In the genomic region with DNA sequence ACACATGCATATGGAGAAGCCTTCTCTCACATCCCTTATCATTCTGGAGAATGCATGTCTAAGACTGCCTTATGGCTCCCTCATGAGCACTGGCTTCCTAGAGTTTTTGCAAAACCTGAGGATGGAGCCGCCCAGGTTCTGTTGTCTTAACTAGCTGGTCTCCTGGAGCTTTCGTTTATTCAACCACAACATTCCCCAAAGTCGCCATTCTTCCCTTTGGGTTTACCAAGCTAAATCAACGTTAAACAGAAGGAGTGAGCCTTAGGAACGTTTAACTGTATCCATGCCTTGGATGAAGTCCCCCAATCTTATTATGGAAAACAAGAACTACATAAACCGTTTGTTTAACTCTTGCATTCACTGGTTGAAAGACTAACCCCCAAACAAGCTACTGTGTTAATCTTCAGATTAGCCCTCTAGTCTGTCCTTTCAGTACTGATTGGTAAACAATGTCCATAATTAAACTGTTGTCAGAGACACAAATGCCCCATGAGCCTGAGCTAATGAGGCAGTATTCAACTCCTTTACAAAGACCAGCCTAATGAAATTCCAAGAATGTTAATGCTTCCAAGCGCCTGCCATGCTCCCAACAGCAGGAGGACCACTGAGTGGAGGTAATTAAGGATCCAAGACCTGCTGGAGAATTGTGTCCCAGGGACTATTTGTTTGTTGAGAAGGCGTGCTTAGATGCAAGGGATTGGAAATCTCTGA, we compare ENCODE assay signal across 19 mouse cellular contexts.
DNase-seq lines count a peak whose midpoint lies in the region; ATAC-seq lines count a peak whose summit lies in the region.
"Had no signal": no experiment of that assay in that cellular context is flagged by ENCODE, and none has a peak within 500 bp of the region (broad histone marks: within the 10 kb centered on the region; RNA-seq: fewer than 3 reads in every experiment).

No protein-coding gene starts in this region.

- no peak overlapping the region for H3K4me2 ChIP-seq in midbrain, embryonic 11.5 days
- no peak overlapping the region for H3K4me2 ChIP-seq in midbrain, embryonic 14.5 days (ENCODE audit: low read length)
- H3K4me2 ChIP-seq in forebrain, embryonic 11.5 days (ENCODE audit: low read depth, low read length, severe bottlenecking): no peak overlapping the region
- H3K4me2 ChIP-seq in kidney, embryonic 15.5 days: no peak overlapping the region
- H3K4me2 ChIP-seq: neural tube, embryonic 15.5 days had no signal

- ATAC-seq in midbrain, embryonic 11.5 days (ENCODE audit: low FRiP score): no peak
- no peak for ATAC-seq in midbrain, embryonic 14.5 days (ENCODE audit: low FRiP score, low TSS enrichment)
- peak; percentile 86 for ATAC-seq in forebrain, embryonic 11.5 days (replicated peaks; ENCODE audit: low FRiP score)
- no peak for ATAC-seq in kidney, embryonic 15.5 days (replicated peaks; ENCODE audit: low FRiP score)
- ATAC-seq: hindbrain, postnatal 0 days; intestine, postnatal 0 days had no signal

- H3K9me3 ChIP-seq in midbrain, embryonic 11.5 days (ENCODE audit: control insufficient read depth, low read length): no peaks in the 10 kb centered on the region
- H3K9me3 ChIP-seq in midbrain, embryonic 14.5 days (ENCODE audit: control insufficient read depth, low read length): no peaks in the 10 kb centered on the region
- no peaks in the 10 kb centered on the region for H3K9me3 ChIP-seq in forebrain, embryonic 11.5 days (ENCODE audit: control insufficient read depth, low read length)
- no peaks in the 10 kb centered on the region for H3K9me3 ChIP-seq in kidney, embryonic 15.5 days (replicated peaks)
- H3K9me3 ChIP-seq: hindbrain, embryonic 10.5 days; midbrain, embryonic 10.5 days; neural tube, embryonic 15.5 days had no signal

- H3K27ac ChIP-seq in midbrain, embryonic 11.5 days (ENCODE audit: low read depth, low read length): no peak overlapping the region
- no peak overlapping the region for H3K27ac ChIP-seq in midbrain, embryonic 14.5 days (replicated peaks; ENCODE audit: low read depth, low read length)
- H3K27ac ChIP-seq in forebrain, embryonic 11.5 days (ENCODE audit: low read depth, low read length): no peak overlapping the region
- H3K27ac ChIP-seq in kidney, embryonic 15.5 days: no peak overlapping the region
- H3K27ac ChIP-seq: hindbrain, embryonic 10.5 days; hindbrain, postnatal 0 days; left cerebral cortex, adult 2 months; midbrain, embryonic 10.5 days; neural tube, embryonic 15.5 days had no signal

- H3K36me3 ChIP-seq in midbrain, embryonic 11.5 days (ENCODE audit: control insufficient read depth, insufficient read depth, low read length): no peaks in the 10 kb centered on the region
- no peaks in the 10 kb centered on the region for H3K36me3 ChIP-seq in midbrain, embryonic 14.5 days (ENCODE audit: control insufficient read depth, insufficient read depth, low read length)
- H3K36me3 ChIP-seq in forebrain, embryonic 11.5 days (ENCODE audit: control insufficient read depth, insufficient read depth, low read length): no peaks in the 10 kb centered on the region
- no peaks in the 10 kb centered on the region for H3K36me3 ChIP-seq in kidney, embryonic 15.5 days
- H3K36me3 ChIP-seq: hindbrain, embryonic 10.5 days; midbrain, embryonic 10.5 days; neural tube, embryonic 15.5 days had no signal

- no peaks in the 10 kb centered on the region for H3K27me3 ChIP-seq in midbrain, embryonic 11.5 days (ENCODE audit: control insufficient read depth, insufficient read depth, low read length)
- no peaks in the 10 kb centered on the region for H3K27me3 ChIP-seq in midbrain, embryonic 14.5 days (ENCODE audit: control insufficient read depth, insufficient read depth, low read length)
- H3K27me3 ChIP-seq in forebrain, embryonic 11.5 days (ENCODE audit: control insufficient read depth, insufficient read depth, low read length): peaks cover 89% of the 10 kb centered on the region
- no peaks in the 10 kb centered on the region for H3K27me3 ChIP-seq in kidney, embryonic 15.5 days
- H3K27me3 ChIP-seq: neural tube, embryonic 15.5 days had no signal

- WGBS in midbrain, embryonic 11.5 days: 7% methylated on average over 8 of the region's 8 CpGs
- 5% methylated on average over 8 of the region's 8 CpGs for WGBS in midbrain, embryonic 14.5 days
- 6% methylated on average over 8 of the region's 8 CpGs for whole genome bisulfite sequencing in forebrain, embryonic 11.5 days
- 51% methylated on average over 8 of the region's 8 CpGs for WGBS in kidney, embryonic 15.5 days

- H3K4me1 ChIP-seq in midbrain, embryonic 11.5 days (ENCODE audit: control insufficient read depth, insufficient read depth, low read length): no peaks in the 10 kb centered on the region
- no peaks in the 10 kb centered on the region for H3K4me1 ChIP-seq in midbrain, embryonic 14.5 days (ENCODE audit: control insufficient read depth, insufficient read depth, low read length)
- H3K4me1 ChIP-seq in forebrain, embryonic 11.5 days (replicated peaks; ENCODE audit: control insufficient read depth, insufficient read depth, low read length): 0 out of 2 replicates have a peak, but pooled peaks cover 4% of the 10 kb centered on the region
- peaks cover 15% of the 10 kb centered on the region; the same call in 1 of the 2 replicates for H3K4me1 ChIP-seq in kidney, embryonic 15.5 days
- H3K4me1 ChIP-seq: neural tube, embryonic 15.5 days had no signal

- H3K4me3 ChIP-seq in midbrain, embryonic 11.5 days (ENCODE audit: low read depth, low read length): no peak overlapping the region
- no peak overlapping the region for H3K4me3 ChIP-seq in midbrain, embryonic 14.5 days (replicated peaks; ENCODE audit: low read depth, low read length)
- H3K4me3 ChIP-seq in forebrain, embryonic 11.5 days (ENCODE audit: low read depth, low read length): no peak overlapping the region
- no peak overlapping the region for H3K4me3 ChIP-seq in kidney, embryonic 15.5 days (replicated peaks)
- H3K4me3 ChIP-seq: hindbrain, embryonic 10.5 days; left cerebral cortex, adult 2 months; midbrain, embryonic 10.5 days; neural tube, embryonic 15.5 days had no signal

- peak; percentile 73 for DNase-seq in midbrain, embryonic 11.5 days (ENCODE audit: low spot score, missing footprints)
- no peak for DNase-seq in midbrain, embryonic 14.5 days
- DNase-seq in forebrain, embryonic 11.5 days (ENCODE audit: low spot score): no peak
- peak; percentile 40 for DNase-seq in forelimb bud, embryonic 11.5 days (ENCODE audit: low read depth, low spot score)
- DNase-seq in retina, postnatal 7 days (ENCODE audit: low read depth, low spot score): peak; percentile 4
- DNase-seq in layer of hippocampus, adult 9-11 months: no peak
- no peak for DNase-seq in right cerebral cortex, postnatal 10 days (ENCODE audit: low spot score in 2 of 2)
- DNase-seq: adrenal gland, postnatal 25 days; cerebellum, adult 11 months; cerebellum, postnatal 14 days; right cerebral cortex, postnatal 25 days; spleen, adult 18-20 months had no signal

- H3K9ac ChIP-seq in midbrain, embryonic 11.5 days (ENCODE audit: low read length): no peak overlapping the region
- H3K9ac ChIP-seq in midbrain, embryonic 14.5 days (replicated peaks; ENCODE audit: low read length): no peak overlapping the region
- H3K9ac ChIP-seq in forebrain, embryonic 11.5 days (ENCODE audit: low read length): no peak overlapping the region
- H3K9ac ChIP-seq in kidney, embryonic 15.5 days: no peak overlapping the region
- H3K9ac ChIP-seq: neural tube, embryonic 15.5 days had no signal

Comparison
In these comparisons a context has a peak if more than half of its experiments do, and no peak if none do; other contexts are left out.
1. DNase-seq: peak in midbrain, embryonic 11.5 days (single experiment), forelimb bud, embryonic 11.5 days (single experiment) and retina, postnatal 7 days (single experiment); none in midbrain, embryonic 14.5 days (single experiment), forebrain, embryonic 11.5 days (single experiment), layer of hippocampus, adult 9-11 months (single experiment) and right cerebral cortex, postnatal 10 days (0 of 2).